Mouse (Mus musculus) CH12.LX (cell line): ENCODE data around the gene Slc25a21. TPM values are rescaled to one million over a fixed set of nuclear protein-coding genes. Genes with fewer than 3 reads are reported as not detected.

Source experiments
- DNase-seq: peaks from one replicate; pipeline ENCODE4 v3.0.0-alpha.2; 2013; ENCODE audit errors: extremely low read depth
- H3K27ac ChIP-seq: 2 replicates; pipeline ENCODE4 v1.5.1; 2012; ENCODE audit warnings: low read depth, mild to moderate bottlenecking, control low read depth, moderate library complexity; ENCODE audit not compliant: insufficient read depth
- H3K27me3 ChIP-seq: replicated peaks from 2 replicates; pipeline ENCODE3; 2012; ENCODE audit warnings: inconsistent platforms
- H3K36me3 ChIP-seq, 2 experiments: replicated peaks in 1 of 2; 2 replicates each; pipeline versions ENCODE3 to v1.6.1; 2012; ENCODE audit warnings: inconsistent platforms in 1 of 2, low read length in 1 of 2, mild to moderate bottlenecking in 1 of 2, mixed read lengths in 1 of 2, moderate library complexity in 1 of 2; ENCODE audit not compliant: control insufficient read depth in 1 of 2, insufficient read depth in 1 of 2
- H3K4me1 ChIP-seq, 2 experiments: 2 replicates each; pipeline ENCODE4 v1.6.1; 2012; ENCODE audit warnings: inconsistent platforms in 1 of 2, moderate library complexity in 1 of 2; ENCODE audit not compliant: insufficient read depth in 2 of 2, control insufficient read depth in 1 of 2
- H3K4me2 ChIP-seq: 2 replicates; pipeline ENCODE4 v1.6.1; 2012; ENCODE audit warnings: low read depth, mild to moderate bottlenecking, control low read depth; ENCODE audit not compliant: poor library complexity, insufficient read depth, severe bottlenecking
- H3K4me3 ChIP-seq, 3 experiments: fragments of 150-350 bp in 1 of 3; sonication (generic) in 1 of 3; replicated peaks in 1 of 3; 2 replicates each; pipeline versions ENCODE3 to v1.5.1; 2011 to 2012; ENCODE audit warnings: low read depth in 2 of 3, low read length in 2 of 3, mild to moderate bottlenecking in 2 of 3, moderate library complexity in 2 of 3, control low read depth in 1 of 3, improper control_type of control experiment in 1 of 3, inconsistent platforms in 1 of 3, mixed read lengths in 1 of 3; ENCODE audit not compliant: poor library complexity in 1 of 3
- H3K79me2 ChIP-seq: replicated peaks from 2 replicates; pipeline ENCODE4 v1.6.1; 2012; ENCODE audit warnings: mild to moderate bottlenecking, moderate library complexity; ENCODE audit not compliant: control insufficient read depth, poor library complexity, insufficient read depth, severe bottlenecking; ENCODE audit errors: extremely low read depth
- H3K9ac ChIP-seq: 2 replicates; pipeline ENCODE4 v1.6.1; 2012; ENCODE audit warnings: low read depth, mild to moderate bottlenecking, control low read depth, moderate library complexity; ENCODE audit not compliant: insufficient read depth
- H3K9me3 ChIP-seq: replicated peaks from 2 replicates; pipeline ENCODE3; 2012; ENCODE audit warnings: low read length, inconsistent platforms, mixed read lengths
- BHLHE40 ChIP-seq: IDR thresholded peaks from 2 replicates; pipeline ENCODE4 v1.6.1; 2011; ENCODE audit warnings: mild to moderate bottlenecking, low read depth, low read length, improper control_type of control experiment
- CHD1 ChIP-seq: IDR thresholded peaks from 2 replicates; pipeline ENCODE4 v1.6.1; 2012; ENCODE audit warnings: low read depth, low read length, improper control_type of control experiment, inconsistent platforms
- CHD2 ChIP-seq: IDR thresholded peaks from 2 replicates; pipeline ENCODE4 v1.6.1; 2011; ENCODE audit warnings: low read length, improper control_type of control experiment
- CTCF ChIP-seq, 2 experiments: IDR thresholded peaks in 1 of 2; conservative IDR thresholded peaks in 1 of 2; 2 replicates each; pipeline ENCODE4 v1.5.1; 2011 to 2012; ENCODE audit warnings: low read depth in 2 of 2, low read length in 2 of 2, improper control_type of control experiment in 1 of 2, inconsistent platforms in 1 of 2, mild to moderate bottlenecking in 1 of 2, moderate library complexity in 1 of 2
- E2F4 ChIP-seq: IDR thresholded peaks from 2 replicates; pipeline ENCODE4 v1.6.1; 2011; ENCODE audit warnings: low read depth, low read length, improper control_type of control experiment; ENCODE audit not compliant: insufficient replicate concordance
- ELF1 ChIP-seq: IDR thresholded peaks from 2 replicates; pipeline ENCODE4 v1.6.1; 2014; ENCODE audit warnings: low read depth, mild to moderate bottlenecking, inconsistent platforms, low read length, improper control_type of control experiment
- EP300 ChIP-seq: IDR thresholded peaks from 2 replicates; pipeline ENCODE4 v1.6.1; 2011; ENCODE audit warnings: low read length, improper control_type of control experiment
- ETS1 ChIP-seq: conservative IDR thresholded peaks from 2 replicates; pipeline ENCODE4 v1.6.1; 2012; ENCODE audit warnings: low read depth, mild to moderate bottlenecking, inconsistent platforms, low read length, improper control_type of control experiment, moderate library complexity
- GABPA ChIP-seq: IDR thresholded peaks from 2 replicates; pipeline ENCODE4 v1.6.1; 2012; ENCODE audit warnings: low read depth, low read length, improper control_type of control experiment, inconsistent platforms; ENCODE audit not compliant: insufficient replicate concordance
- JUN ChIP-seq: IDR thresholded peaks from 2 replicates; pipeline ENCODE4 v1.6.1; 2011; ENCODE audit warnings: low read depth, mild to moderate bottlenecking, low read length, improper control_type of control experiment, moderate library complexity; ENCODE audit not compliant: insufficient read depth
- MAFK ChIP-seq: IDR thresholded peaks from 2 replicates; pipeline ENCODE4 v1.6.1; 2011; ENCODE audit warnings: low read length, improper control_type of control experiment; ENCODE audit not compliant: insufficient replicate concordance
- MAZ ChIP-seq: IDR thresholded peaks from 2 replicates; pipeline ENCODE4 v1.6.1; 2012; ENCODE audit warnings: low read depth, mild to moderate bottlenecking, inconsistent platforms, low read length, improper control_type of control experiment, moderate library complexity
- MXI1 ChIP-seq: IDR thresholded peaks from 2 replicates; pipeline ENCODE4 v1.6.1; 2011; ENCODE audit warnings: mild to moderate bottlenecking, low read depth, low read length, improper control_type of control experiment
- MYC ChIP-seq: IDR thresholded peaks from 2 replicates; pipeline ENCODE4 v1.6.1; 2011; ENCODE audit warnings: low read depth, mild to moderate bottlenecking, improper control_type of control experiment, low read length
- NELFE ChIP-seq: IDR thresholded peaks from 2 replicates; pipeline ENCODE4 v1.6.1; 2011; ENCODE audit warnings: low read depth, low read length, improper control_type of control experiment
- PAX5 ChIP-seq: IDR thresholded peaks from 2 replicates; pipeline ENCODE4 v1.6.1; 2012; ENCODE audit warnings: low read length, inconsistent platforms, mixed read lengths
- POLR2AphosphoS2 ChIP-seq: IDR thresholded peaks from 2 replicates; pipeline ENCODE4 v1.6.1; 2011; ENCODE audit warnings: low read depth, low read length, improper control_type of control experiment
- RCOR1 ChIP-seq: conservative IDR thresholded peaks from 2 replicates; pipeline ENCODE4 v1.6.1; 2012; ENCODE audit warnings: low read depth, mild to moderate bottlenecking, inconsistent platforms, low read length, improper control_type of control experiment
- TBP ChIP-seq: conservative IDR thresholded peaks from 2 replicates; pipeline ENCODE4 v1.6.1; 2011; ENCODE audit warnings: low read depth, low read length, improper control_type of control experiment
- UBTF ChIP-seq: IDR thresholded peaks from 2 replicates; pipeline ENCODE4 v1.6.1; 2012; ENCODE audit warnings: low read depth, mild to moderate bottlenecking, inconsistent platforms, low read length, improper control_type of control experiment, moderate library complexity
- USF2 ChIP-seq: conservative IDR thresholded peaks from 2 replicates; pipeline ENCODE4 v1.6.1; 2011; ENCODE audit warnings: low read depth, low read length, improper control_type of control experiment
- ZC3H11A ChIP-seq: IDR thresholded peaks from 2 replicates; pipeline ENCODE4 v1.6.1; 2012; ENCODE audit warnings: low read depth, mild to moderate bottlenecking, inconsistent platforms, low read length, improper control_type of control experiment
- ZKSCAN1 ChIP-seq: IDR thresholded peaks from 2 replicates; pipeline ENCODE4 v1.6.1; 2012; ENCODE audit warnings: low read depth, inconsistent platforms, low read length, improper control_type of control experiment, borderline replicate concordance
- ZMIZ1 ChIP-seq: IDR thresholded peaks from 2 replicates; pipeline ENCODE4 v1.6.1; 2012; ENCODE audit warnings: low read depth, mild to moderate bottlenecking, inconsistent platforms, low read length, improper control_type of control experiment
- ZNF384 ChIP-seq: IDR thresholded peaks from 2 replicates; pipeline ENCODE4 v1.6.1; 2012; ENCODE audit warnings: low read depth, low read length, improper control_type of control experiment, inconsistent platforms
- dilution Hi-C: fragments of 300-500 bp; cut with MboI; formaldehyde crosslinking; loops from 2 replicates; pipeline ENCODE4 v1.14.3; 2020; ENCODE audit warnings: low sequenced_read_pairs; ENCODE audit not compliant: extremely low pct_unique_long_range_greater_than_20kb, extremely low pct_ligation_motif_present
- in situ Hi-C: fragments of 300-500 bp; cut with MboI; formaldehyde crosslinking; loops from 3 replicates; pipeline ENCODE4 v1.14.3; 2019; ENCODE audit warnings: low sequenced_read_pairs, low pct_ligation_motif_present, low pct_unique_long_range_greater_than_20kb, mixed read lengths
- polyA plus RNA-seq: library from polyadenylated mRNA; unstranded; fragments of >175 nt; gene quantifications from 2 replicates; pipeline ENCODE4 v1.2.1, GENCODE M21; 2012; ENCODE audit warnings: low read depth; ENCODE audit not compliant: insufficient read length
- total RNA-seq, 2 experiments: library from RNA; depleted of rRNA; stranded (reverse); fragments of 300-350 nt in 1 of 2; fragments of >200 nt in 1 of 2; gene quantifications; 2 replicates each; pipeline ENCODE4 v1.2.3; 2012 to 2014

The Slc25a21 gene
- total and polyA plus RNA-seq, 3 experiments = not detected

DNA sequence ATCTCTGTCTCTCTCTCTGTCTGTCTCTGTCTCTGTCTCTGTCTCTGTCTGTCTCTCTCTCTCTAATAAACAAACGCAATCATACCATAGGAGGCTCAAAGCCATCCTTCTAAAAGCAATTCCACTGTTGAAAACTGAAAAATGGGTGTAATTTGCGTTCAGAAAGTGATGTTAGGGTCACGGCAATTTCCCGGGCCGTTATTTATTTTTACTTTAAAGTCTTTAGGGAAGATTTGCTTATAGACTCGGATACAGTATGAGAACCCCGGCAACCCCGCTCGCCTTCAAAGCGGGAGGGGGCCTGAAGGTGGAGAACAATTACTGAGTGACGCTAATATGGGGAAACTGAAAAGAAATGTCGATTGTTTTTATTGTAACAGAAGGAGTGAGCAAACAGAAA is 506.3 kb downstream of the Slc25a21 start:
- Histone ChIP-seq H3K27me3 (no peaks in the 10 kb centered on the region), H3K9me3 (no peaks in the 10 kb centered on the region), H3K4me3 (no peak overlapping the region), H3K4me2 (no peak overlapping the region), H3K27ac (no peak overlapping the region), H3K4me1 (peaks cover 0 to 10% of the 10 kb centered on the region in 2 experiments; a peak in 2 of 4 replicates), H3K79me2 (no peaks in the 10 kb centered on the region), H3K9ac (no peak overlapping the region), H3K36me3 (no peaks in the 10 kb centered on the region)
- DNase-seq = no peak
- TF ChIP-seq JUN (no peak), MAFK (no peak), ETS1 (no peak), ZKSCAN1 (no peak), GABPA (no peak), ZC3H11A (no peak), E2F4 (no peak), CHD2 (no peak), RCOR1 (no peak), ZMIZ1 (no peak), UBTF (no peak), ELF1 (no peak), EP300 (no peak), MXI1 (no peak), BHLHE40 (no peak), CTCF (conservative IDR thresholded peaks at IDR 0.05 in 1 of 2, IDR thresholded peaks at IDR 0.05 in 1 of 2; ENCODE audit: low read depth in 2 of 2, low read length in 2 of 2) (no peak), ZNF384 (no peak)
- dilution Hi-C loops = no loop called here
- in situ Hi-C loops = loop anchor here (25.0 kb wide), 1 partner anchor 496 kb away; the partner anchor contains the start of gene Slc25a21

DNA sequence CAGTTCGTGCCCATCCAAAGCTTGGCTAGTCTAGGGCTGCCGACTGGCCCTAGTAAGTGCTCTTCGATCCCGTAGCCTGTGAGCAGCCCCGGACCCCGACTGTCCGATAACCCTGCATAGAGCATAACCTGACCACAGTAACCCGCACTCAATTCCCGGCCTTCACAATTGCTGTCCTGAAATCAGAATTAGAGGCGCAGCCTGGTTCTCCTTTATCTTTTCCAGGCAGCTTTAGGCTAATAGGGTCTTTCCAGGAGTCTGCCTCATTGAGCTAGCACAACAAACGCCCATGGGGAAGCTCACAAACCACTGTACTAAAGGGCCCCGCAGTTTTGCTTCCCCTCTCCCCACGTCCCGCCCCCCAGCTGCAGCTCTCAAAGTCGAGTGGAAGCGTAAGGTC is 506.9 kb downstream of the Slc25a21 start:
- H3K4me1 ChIP-seq = peaks cover 0 to 15% of the 10 kb centered on the region in 2 experiments; a peak in 2 of 4 replicates
- dilution Hi-C loops (no loop called here), in situ Hi-C loops (loop anchor here (25.0 kb wide), 1 partner anchor 497 kb away; the partner anchor contains the start of gene Slc25a21)
- H3K36me3 ChIP-seq = no peaks in the 10 kb centered on the region
- no peak overlapping the region for H3K4me2 ChIP-seq
- H3K4me3 ChIP-seq = no peak overlapping the region
- no peaks in the 10 kb centered on the region for H3K27me3 ChIP-seq
- no peak for DNase-seq
- H3K9me3 ChIP-seq = no peaks in the 10 kb centered on the region
- no peak overlapping the region for H3K9ac ChIP-seq
- no peaks in the 10 kb centered on the region for H3K79me2 ChIP-seq
- H3K27ac ChIP-seq = no peak overlapping the region
- TF ChIP-seq EP300 (no peak), CHD1 (no peak), PAX5 (no peak), ELF1 (no peak), BHLHE40 (no peak), ZKSCAN1 (no peak), POLR2AphosphoS2 (no peak), TBP (no peak), ZMIZ1 (no peak), UBTF (no peak), CTCF (conservative IDR thresholded peaks at IDR 0.05 in 1 of 2, IDR thresholded peaks at IDR 0.05 in 1 of 2; ENCODE audit: low read depth in 2 of 2, low read length in 2 of 2) (no peak), ETS1 (no peak), MYC (no peak), MAZ (no peak), NELFE (no peak), USF2 (no peak)
